Mouse (Mus musculus): Measurements from ENCODE around the gene Tsga10ip. TPM values are rescaled to one million over a fixed set of nuclear protein-coding genes. Genes with fewer than 3 reads are reported as not detected.

Gene Tsga10ip
- polyA plus RNA-seq, 1 experiment from 2014 or later: 0.44 TPM

DNA sequence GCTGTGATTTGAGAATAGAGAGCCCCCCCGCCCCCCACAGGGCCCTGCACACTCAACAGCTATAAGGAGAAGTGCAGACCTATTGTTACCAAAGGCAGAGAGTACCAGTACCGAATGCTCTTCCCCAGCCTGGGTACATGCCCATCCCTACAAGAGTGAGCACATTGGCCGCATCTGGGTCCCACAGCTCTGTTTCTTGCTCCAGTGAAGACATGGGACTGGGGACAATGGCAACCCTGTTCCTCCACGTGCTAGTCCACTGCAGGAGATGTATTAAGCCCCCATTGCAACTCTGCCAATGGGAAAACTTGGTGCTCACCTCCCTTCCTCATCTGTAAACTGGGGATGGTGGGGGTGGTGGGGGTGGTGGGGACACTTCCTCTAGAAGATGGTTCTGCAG is 11.5 kb upstream of the Tsga10ip start:
- Histone ChIP-seq H3K27me3 (ENCODE audit: control insufficient read depth, insufficient read depth, low read length) (no peaks in the 10 kb centered on the region), H3K36me3 (ENCODE audit: control insufficient read depth, insufficient read depth, low read length) (peaks cover 1% of the 10 kb centered on the region; the same call in 1 of the 2 replicates), H3K9ac (ENCODE audit: low read length) (no peak overlapping the region), H3K27ac (replicated peaks) (no peak overlapping the region), H3K9me3 (ENCODE audit: control insufficient read depth, low read length) (no peaks in the 10 kb centered on the region), H3K4me2 (replicated peaks; ENCODE audit: low read depth) (no peak overlapping the region), H3K4me3 (ENCODE audit: low read depth, low read length) (no peak overlapping the region), H3K4me1 (replicated peaks; ENCODE audit: control insufficient read depth, insufficient read depth) (no peaks in the 10 kb centered on the region)
- DNase-seq (ENCODE audit: low spot score) (no peak), ATAC-seq (ENCODE audit: low FRiP score, low TSS enrichment) (no peak)
- WGBS: 73% methylated on average over 4 of the region's 4 CpGs
- TF ChIP-seq EP300 (optimal IDR thresholded peaks at IDR 0.05) (no peak), CTCF (IDR thresholded peaks at IDR 0.05; ENCODE audit: low read depth) (no peak)

DNA sequence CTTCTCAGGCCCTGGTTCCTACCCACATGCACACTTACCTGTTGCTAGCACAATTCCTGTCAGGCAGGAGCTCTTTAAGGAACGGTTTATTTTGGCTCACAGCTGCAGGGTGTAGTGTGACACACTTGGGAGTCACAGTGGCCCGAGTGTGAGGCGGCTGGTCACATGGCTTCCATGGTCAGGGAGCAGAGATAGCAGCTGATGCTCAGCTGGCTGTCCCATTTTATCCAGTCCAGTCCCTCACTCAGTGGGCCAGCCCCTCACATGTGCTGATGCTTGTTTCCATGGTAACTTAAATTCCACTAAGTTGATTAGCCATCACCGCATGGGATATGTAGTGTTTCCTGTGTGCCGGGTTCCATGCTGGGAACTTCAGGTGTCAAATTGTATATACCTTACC is 9.6 kb upstream of the Tsga10ip start:
- Histone ChIP-seq H3K36me3 (ENCODE audit: control insufficient read depth, insufficient read depth, low read length) (peaks cover 2% of the 10 kb centered on the region; the same call in 1 of the 2 replicates), H3K27ac (replicated peaks) (no peak overlapping the region), H3K4me1 (replicated peaks; ENCODE audit: control insufficient read depth, insufficient read depth) (no peaks in the 10 kb centered on the region), H3K27me3 (ENCODE audit: control insufficient read depth, insufficient read depth, low read length) (no peaks in the 10 kb centered on the region), H3K4me2 (replicated peaks; ENCODE audit: low read depth) (no peak overlapping the region), H3K4me3 (ENCODE audit: low read depth, low read length) (no peak overlapping the region), H3K9me3 (ENCODE audit: control insufficient read depth, low read length) (no peaks in the 10 kb centered on the region), H3K9ac (ENCODE audit: low read length) (no peak overlapping the region)
- TF ChIP-seq EP300 (optimal IDR thresholded peaks at IDR 0.05) (no peak), CTCF (IDR thresholded peaks at IDR 0.05; ENCODE audit: low read depth) (no peak)
- ATAC-seq (ENCODE audit: low FRiP score, low TSS enrichment) (no peak), DNase-seq (ENCODE audit: low spot score) (no peak)
- WGBS: 60% methylated on average over 5 of the region's 5 CpGs

DNA sequence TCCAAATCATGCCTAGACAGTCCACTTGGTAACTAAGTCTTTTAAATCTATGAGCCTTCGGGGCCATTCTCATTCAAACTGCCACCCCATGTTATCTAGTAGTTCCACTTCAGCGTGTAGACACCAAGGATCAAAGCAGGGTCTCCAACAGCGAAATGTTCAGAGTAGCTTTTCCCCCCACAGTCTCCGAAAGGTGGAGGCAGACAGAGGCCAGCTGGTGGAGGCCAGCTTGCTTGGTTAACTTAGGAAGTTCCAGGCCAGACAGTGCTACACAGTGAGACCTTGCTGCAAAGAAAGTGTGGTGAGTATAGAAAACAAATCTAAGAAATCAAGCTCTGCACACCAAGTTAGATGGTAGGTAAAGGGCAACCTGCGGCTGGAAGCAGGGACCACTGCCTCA is 8.3 kb upstream of the Tsga10ip start:
- H3K4me2 ChIP-seq (replicated peaks; ENCODE audit: low read depth): no peak overlapping the region
- peaks cover 2% of the 10 kb centered on the region; the same call in 1 of the 2 replicates for H3K36me3 ChIP-seq (ENCODE audit: control insufficient read depth, insufficient read depth, low read length)
- DNase-seq (ENCODE audit: low spot score) (no peak), ATAC-seq (ENCODE audit: low FRiP score, low TSS enrichment) (no peak)
- TF ChIP-seq EP300 (optimal IDR thresholded peaks at IDR 0.05) (no peak), CTCF (IDR thresholded peaks at IDR 0.05; ENCODE audit: low read depth) (no peak)
- WGBS: 88% methylated on average over 5 of the region's 5 CpGs
- no peaks in the 10 kb centered on the region for H3K4me1 ChIP-seq (replicated peaks; ENCODE audit: control insufficient read depth, insufficient read depth)
- no peak overlapping the region for H3K27ac ChIP-seq (replicated peaks)
- no peak overlapping the region for H3K4me3 ChIP-seq (ENCODE audit: low read depth, low read length)
- H3K9me3 ChIP-seq (ENCODE audit: control insufficient read depth, low read length): no peaks in the 10 kb centered on the region
- no peaks in the 10 kb centered on the region for H3K27me3 ChIP-seq (ENCODE audit: control insufficient read depth, insufficient read depth, low read length)
- H3K9ac ChIP-seq (ENCODE audit: low read length): no peak overlapping the region

DNA sequence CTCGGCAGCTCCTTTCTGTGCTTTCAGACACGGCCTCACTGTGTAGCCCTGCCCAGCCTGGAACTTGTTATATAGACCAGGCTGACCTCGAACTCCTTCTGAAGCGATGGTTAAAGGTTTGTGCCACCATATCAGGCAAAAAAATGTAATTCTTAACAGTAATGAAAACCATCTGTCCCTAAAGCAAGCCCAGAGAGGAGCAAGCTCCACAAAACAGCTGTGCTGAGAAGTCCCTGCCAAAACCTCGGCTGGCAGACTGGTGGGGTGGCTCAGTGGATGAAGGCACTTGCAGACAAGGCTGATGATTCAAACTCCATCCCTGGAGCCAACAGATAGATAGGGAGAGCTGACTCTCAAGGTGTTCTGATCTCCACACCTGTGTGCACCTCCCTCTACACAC is 6.7 kb upstream of the Tsga10ip start:
- ATAC-seq (ENCODE audit: low FRiP score, low TSS enrichment) (no peak), DNase-seq (ENCODE audit: low spot score) (no peak)
- no peak overlapping the region for H3K4me2 ChIP-seq (replicated peaks; ENCODE audit: low read depth)
- no peak overlapping the region for H3K9ac ChIP-seq (ENCODE audit: low read length)
- TF ChIP-seq CTCF (IDR thresholded peaks at IDR 0.05; ENCODE audit: low read depth) (no peak), EP300 (optimal IDR thresholded peaks at IDR 0.05) (no peak)
- H3K9me3 ChIP-seq (ENCODE audit: control insufficient read depth, low read length): no peaks in the 10 kb centered on the region
- H3K4me3 ChIP-seq (ENCODE audit: low read depth, low read length): no peak overlapping the region
- no peaks in the 10 kb centered on the region for H3K27me3 ChIP-seq (ENCODE audit: control insufficient read depth, insufficient read depth, low read length)
- no peak overlapping the region; the same call in 1 of the 2 replicates for H3K27ac ChIP-seq (replicated peaks)
- H3K4me1 ChIP-seq (replicated peaks; ENCODE audit: control insufficient read depth, insufficient read depth): no peaks in the 10 kb centered on the region
- WGBS: 54% methylated on average over 5 of the region's 5 CpGs
- peaks cover 2% of the 10 kb centered on the region; the same call in 1 of the 2 replicates for H3K36me3 ChIP-seq (ENCODE audit: control insufficient read depth, insufficient read depth, low read length)

DNA sequence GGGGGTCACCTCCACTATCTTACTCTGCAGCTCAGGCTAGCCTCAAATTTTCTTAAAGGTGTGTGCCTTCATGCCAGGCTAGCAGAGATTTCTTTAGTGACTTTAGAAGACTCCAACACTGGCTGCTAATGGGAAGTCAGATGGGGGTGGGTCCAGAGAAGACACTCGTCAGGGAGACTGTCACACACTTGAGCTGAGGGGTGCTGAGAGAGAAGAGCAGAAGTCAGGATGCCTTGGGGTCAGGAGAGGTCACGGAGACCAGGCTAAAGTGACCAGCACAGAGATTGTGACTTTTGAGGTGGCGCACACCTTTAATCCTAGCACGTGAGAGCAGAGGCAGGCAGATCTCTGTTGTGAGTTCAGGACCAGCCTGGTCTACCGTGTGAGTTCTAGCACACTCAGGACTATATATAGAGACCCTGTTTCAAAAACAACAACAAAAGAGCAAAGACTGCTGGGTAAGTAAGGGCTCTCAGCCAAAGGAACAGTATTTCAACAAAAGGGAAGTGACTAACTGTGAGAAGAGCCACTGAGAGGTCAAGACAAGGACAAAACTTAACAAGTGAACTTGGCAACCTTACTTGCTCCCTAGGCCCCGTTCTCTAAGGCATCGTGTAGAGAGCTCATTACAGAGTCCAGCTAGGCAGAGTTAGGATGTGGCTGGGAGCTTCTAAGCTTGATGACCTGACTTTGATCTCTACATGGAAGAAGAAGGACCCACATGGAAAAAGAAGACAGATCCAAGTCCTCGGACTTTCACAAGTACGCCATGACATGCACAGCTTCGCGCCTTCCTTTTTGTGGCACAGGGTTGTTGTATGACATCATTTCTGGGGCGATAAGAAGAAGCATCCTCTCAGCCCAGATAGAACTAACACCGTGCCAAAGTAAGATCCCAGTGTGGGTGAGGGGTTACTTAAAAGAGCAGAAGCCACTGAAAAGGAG is 6.0 kb upstream of the Tsga10ip start:
- no peak overlapping the region for H3K9ac ChIP-seq (ENCODE audit: low read length)
- no peak overlapping the region for H3K4me3 ChIP-seq (ENCODE audit: low read depth, low read length)
- H3K27me3 ChIP-seq (ENCODE audit: control insufficient read depth, insufficient read depth, low read length): no peaks in the 10 kb centered on the region
- peaks cover 2% of the 10 kb centered on the region; the same call in 1 of the 2 replicates for H3K36me3 ChIP-seq (ENCODE audit: control insufficient read depth, insufficient read depth, low read length)
- H3K27ac ChIP-seq (replicated peaks): no peak overlapping the region; the same call in 1 of the 2 replicates
- H3K4me2 ChIP-seq (replicated peaks; ENCODE audit: low read depth): no peak overlapping the region
- no peaks in the 10 kb centered on the region for H3K9me3 ChIP-seq (ENCODE audit: control insufficient read depth, low read length)
- WGBS: 80% methylated on average over 13 of the region's 13 CpGs
- H3K4me1 ChIP-seq (replicated peaks; ENCODE audit: control insufficient read depth, insufficient read depth): no peaks in the 10 kb centered on the region
- ATAC-seq (ENCODE audit: low FRiP score, low TSS enrichment) (no peak), DNase-seq (ENCODE audit: low spot score) (no peak)
- no peak for TF ChIP-seq EP300 (optimal IDR thresholded peaks at IDR 0.05)
- TF ChIP-seq CTCF (IDR thresholded peaks at IDR 0.05; ENCODE audit: low read depth): no peak

DNA sequence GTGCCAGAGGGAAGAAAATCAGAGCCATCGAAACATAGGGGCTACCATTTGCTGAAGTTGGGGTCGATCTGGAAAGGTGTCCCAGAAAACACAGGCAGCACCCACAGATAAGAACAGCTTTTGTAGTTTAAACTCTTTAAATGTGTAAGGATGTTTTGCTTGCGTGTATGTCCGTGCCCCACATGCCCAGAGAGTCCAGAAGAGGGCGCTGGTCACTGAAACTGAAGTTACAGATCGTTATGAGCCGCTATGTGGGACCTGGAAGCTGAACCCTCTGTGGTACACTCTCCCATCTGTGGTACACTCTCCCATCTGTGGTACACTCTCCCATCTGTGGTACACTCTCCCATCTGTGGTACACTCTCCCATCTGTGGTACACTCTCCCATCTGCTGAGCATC is 4.8 kb upstream of the Tsga10ip start:
- no peaks in the 10 kb centered on the region for H3K27me3 ChIP-seq (ENCODE audit: control insufficient read depth, insufficient read depth, low read length)
- WGBS: 12% methylated on average over 7 of the region's 7 CpGs
- ATAC-seq (ENCODE audit: low FRiP score, low TSS enrichment) (peak; percentile 69), DNase-seq (ENCODE audit: low spot score) (peak; percentile 77)
- H3K36me3 ChIP-seq (ENCODE audit: control insufficient read depth, insufficient read depth, low read length): peaks cover 2% of the 10 kb centered on the region; the same call in 1 of the 2 replicates
- H3K9ac ChIP-seq (ENCODE audit: low read length): peak overlapping the region; percentile 88
- peak overlapping the region; percentile 59 for H3K4me3 ChIP-seq (ENCODE audit: low read depth, low read length)
- peak; percentile 81 for TF ChIP-seq CTCF (IDR thresholded peaks at IDR 0.05; ENCODE audit: low read depth)
- no peak for TF ChIP-seq EP300 (optimal IDR thresholded peaks at IDR 0.05)
- peak overlapping the region; percentile 98 for H3K27ac ChIP-seq (replicated peaks)
- H3K4me1 ChIP-seq (replicated peaks; ENCODE audit: control insufficient read depth, insufficient read depth): no peaks in the 10 kb centered on the region
- no peaks in the 10 kb centered on the region for H3K9me3 ChIP-seq (ENCODE audit: control insufficient read depth, low read length)
- peak overlapping the region; percentile 74 for H3K4me2 ChIP-seq (replicated peaks; ENCODE audit: low read depth)

Data from stomach, postnatal 0 days (tissue).